Mouse (Mus musculus) neural tube, embryonic 14.5 days (tissue): ENCODE measurements at regions not wholly inside any gene's neighbourhood (a gene's known extent, or its start where the extent isn't known, plus 50 kb on each side); places are given as distances from the start of the nearest gene placed in this dataset.

Experiments used
- ATAC-seq: fragments of 200-750 bp; cut with Nextera tagmentation; 2 replicates; pipeline ENCODE4 v1.8.0; 2017; ENCODE audit warnings: low read depth, mild to moderate bottlenecking, moderate TSS enrichment, moderate library complexity
- H3K27ac ChIP-seq: fragments of 300-500 bp; sonication (generic); 2 replicates; pipeline ENCODE4 v1.5.1; 2014; ENCODE audit warnings: low read depth, mild to moderate bottlenecking, control low read depth, low read length, moderate library complexity, mixed read lengths
- H3K27me3 ChIP-seq: fragments of 300-500 bp; sonication (generic); 2 replicates; pipeline ENCODE4 v1.6.1; 2014; ENCODE audit warnings: low read length; ENCODE audit not compliant: control insufficient read depth, insufficient read depth
- H3K36me3 ChIP-seq: fragments of 300-500 bp; sonication (generic); 2 replicates; pipeline ENCODE4 v1.6.1; 2014; ENCODE audit warnings: low read length, mixed read lengths; ENCODE audit not compliant: control insufficient read depth, insufficient read depth
- H3K4me1 ChIP-seq: fragments of 300-500 bp; sonication (generic); 2 replicates; pipeline ENCODE4 v1.6.1; 2014; ENCODE audit warnings: low read length; ENCODE audit not compliant: control insufficient read depth, insufficient read depth
- H3K4me2 ChIP-seq: fragments of 300-500 bp; sonication (generic); 2 replicates; pipeline ENCODE4 v1.6.1; 2014; ENCODE audit warnings: mild to moderate bottlenecking, low read depth, low read length, control low read depth
- H3K4me3 ChIP-seq: fragments of 300-500 bp; sonication (generic); 2 replicates; pipeline ENCODE4 v1.5.1; 2014; ENCODE audit warnings: low read depth, low read length, control low read depth, mixed read lengths
- H3K9ac ChIP-seq: fragments of 300-500 bp; sonication (generic); replicated peaks from 2 replicates; pipeline ENCODE4 v1.6.1; 2014; ENCODE audit warnings: low read depth, mild to moderate bottlenecking, control low read depth, low read length, mixed read lengths
- H3K9me3 ChIP-seq: fragments of 300-500 bp; sonication (generic); 2 replicates; pipeline ENCODE4 v1.6.1; 2016; ENCODE audit warnings: low read length; ENCODE audit not compliant: control insufficient read depth
- WGBS: fragments of 180-500 bp; shearing (Covaris S2); extraction: QIAGEN DNeasy Blood & Tissue Kit; methylation state at CpG from one replicate; pipeline ENCODE4 v1.1.7; 2014; 5-methylcytosine and 5-hydroxymethylcytosine counted together

GRCm38 (mm10) chr3:115207072-115207471, 303.2 kb downstream of the Olfm3 start:
- no peaks in the 10 kb centered on the region for H3K9me3 ChIP-seq
- H3K36me3 ChIP-seq = no peaks in the 10 kb centered on the region
- H3K4me1 ChIP-seq = no peaks in the 10 kb centered on the region
- H3K27me3 ChIP-seq = no peaks in the 10 kb centered on the region
- no peak overlapping the region for H3K4me2 ChIP-seq
- WGBS = 65% methylated on average over 4 of the region's 4 CpGs
- no peak overlapping the region for H3K9ac ChIP-seq
- H3K27ac ChIP-seq = no peak overlapping the region
- no peak overlapping the region for H3K4me3 ChIP-seq
- ATAC-seq = no peak

GRCm38 (mm10) chr3:115211841-115212240, 308.0 kb downstream of the Olfm3 start:
- H3K36me3 ChIP-seq = no peaks in the 10 kb centered on the region
- H3K9ac ChIP-seq = no peak overlapping the region
- no peak overlapping the region for H3K4me2 ChIP-seq
- no peak overlapping the region for H3K27ac ChIP-seq
- H3K4me1 ChIP-seq = no peaks in the 10 kb centered on the region
- WGBS = 88% methylated on average over 1 of the region's 1 CpGs
- H3K4me3 ChIP-seq = no peak overlapping the region
- ATAC-seq = no peak
- no peaks in the 10 kb centered on the region for H3K27me3 ChIP-seq
- no peaks in the 10 kb centered on the region for H3K9me3 ChIP-seq

- H3K27ac ChIP-seq = no peak overlapping the region
- H3K4me1 ChIP-seq = no peaks in the 10 kb centered on the region
- H3K27me3 ChIP-seq = no peaks in the 10 kb centered on the region
- H3K4me2 ChIP-seq = no peak overlapping the region
- H3K9me3 ChIP-seq = no peaks in the 10 kb centered on the region
- WGBS = 66% methylated on average over 2 of the region's 2 CpGs
- H3K4me3 ChIP-seq = no peak overlapping the region
- H3K36me3 ChIP-seq = no peaks in the 10 kb centered on the region
- ATAC-seq = no peak
- no peak overlapping the region for H3K9ac ChIP-seq
These were observed 309.6 kb downstream of the Olfm3 start for GRCm38 (mm10) chr3:115213477-115213876.

DNA sequence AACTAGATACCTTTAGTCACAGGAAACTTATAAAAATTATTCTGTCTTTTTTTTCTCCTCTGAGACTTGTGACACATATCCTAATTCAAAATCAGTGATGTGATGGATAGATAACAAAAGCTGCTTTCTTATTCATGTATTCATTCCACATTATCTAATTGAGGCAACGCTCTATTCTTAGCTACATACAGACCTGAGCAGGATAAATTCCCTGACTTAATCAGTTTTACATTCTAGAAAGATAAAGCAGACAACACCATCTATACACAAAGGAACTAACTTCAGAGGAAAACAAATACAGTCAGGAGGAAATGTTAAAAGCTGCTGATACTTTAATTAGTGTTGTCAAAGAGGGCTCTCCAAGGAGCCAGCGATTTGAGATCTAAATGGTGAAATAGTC, 336.6 kb downstream of the Olfm3 start:
- 64% methylated on average over 2 of the region's 2 CpGs for WGBS
- H3K4me3 ChIP-seq = no peak overlapping the region
- no peaks in the 10 kb centered on the region for H3K36me3 ChIP-seq
- no peak overlapping the region for H3K4me2 ChIP-seq
- no peaks in the 10 kb centered on the region for H3K4me1 ChIP-seq
- no peak overlapping the region for H3K27ac ChIP-seq
- no peak for ATAC-seq
- H3K27me3 ChIP-seq = no peaks in the 10 kb centered on the region
- H3K9ac ChIP-seq = no peak overlapping the region
- H3K9me3 ChIP-seq = no peaks in the 10 kb centered on the region

- Histone ChIP-seq H3K36me3 (no peaks in the 10 kb centered on the region), H3K27ac (no peak overlapping the region), H3K4me1 (no peaks in the 10 kb centered on the region), H3K9ac (no peak overlapping the region), H3K4me3 (no peak overlapping the region), H3K4me2 (no peak overlapping the region), H3K9me3 (no peaks in the 10 kb centered on the region), H3K27me3 (no peaks in the 10 kb centered on the region)
- 0 out of 2 replicates have a peak, but pooled peaks have one; percentile 38 for ATAC-seq
- WGBS = 59% methylated on average over 8 of the region's 8 CpGs
These were observed 348.9 kb downstream of the Olfm3 start for GRCm38 (mm10) chr3:115252618-115253379.

GRCm38 (mm10) chr3:115276207-115276606, 372.3 kb downstream of the Olfm3 start:
- Histone ChIP-seq H3K27ac (no peak overlapping the region), H3K9ac (no peak overlapping the region), H3K9me3 (no peaks in the 10 kb centered on the region), H3K36me3 (no peaks in the 10 kb centered on the region), H3K27me3 (no peaks in the 10 kb centered on the region), H3K4me2 (no peak overlapping the region), H3K4me1 (no peaks in the 10 kb centered on the region), H3K4me3 (no peak overlapping the region)
- ATAC-seq = no peak
- WGBS = 73% methylated on average over 3 of the region's 3 CpGs

DNA sequence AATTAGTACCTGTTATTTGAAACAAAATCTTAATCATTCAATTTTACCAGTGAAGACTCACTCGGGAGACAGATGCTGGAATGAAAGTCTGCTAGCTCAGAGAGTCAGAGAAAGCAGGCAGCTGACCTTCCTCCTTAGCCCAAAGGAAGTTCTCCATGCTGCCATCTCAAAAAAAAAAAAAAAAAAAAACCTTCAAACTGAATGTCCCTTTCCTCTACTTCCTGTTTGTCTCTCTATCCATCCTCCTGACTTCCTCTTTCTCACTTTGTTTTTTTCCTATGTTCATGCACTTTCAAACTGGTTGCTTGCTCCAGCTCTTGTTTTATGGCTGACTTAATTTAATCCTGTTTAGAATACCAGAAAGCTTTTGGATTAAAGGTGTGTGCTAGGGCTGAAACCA, 377.4 kb downstream of the Olfm3 start:
- H3K27ac ChIP-seq = no peak overlapping the region
- H3K36me3 ChIP-seq = no peaks in the 10 kb centered on the region
- no peaks in the 10 kb centered on the region for H3K9me3 ChIP-seq
- H3K4me2 ChIP-seq = no peak overlapping the region
- H3K27me3 ChIP-seq = no peaks in the 10 kb centered on the region
- 83% methylated on average over 1 of the region's 1 CpGs for WGBS
- no peak overlapping the region for H3K4me3 ChIP-seq
- no peaks in the 10 kb centered on the region for H3K4me1 ChIP-seq
- H3K9ac ChIP-seq = no peak overlapping the region
- no peak for ATAC-seq

GRCm38 (mm10) chr3:115284487-115284886, 380.6 kb downstream of the Olfm3 start:
- H3K27me3 ChIP-seq = no peaks in the 10 kb centered on the region
- no peak for ATAC-seq
- H3K4me2 ChIP-seq = no peak overlapping the region
- H3K9me3 ChIP-seq = no peaks in the 10 kb centered on the region
- H3K4me1 ChIP-seq = no peaks in the 10 kb centered on the region
- 81% methylated on average over 2 of the region's 2 CpGs for WGBS
- no peak overlapping the region for H3K27ac ChIP-seq
- H3K36me3 ChIP-seq = no peaks in the 10 kb centered on the region
- no peak overlapping the region for H3K4me3 ChIP-seq
- H3K9ac ChIP-seq = no peak overlapping the region
